Mouse (Mus musculus) CD4-positive, CD25-positive, alpha-beta regulatory T cell (primary cell): ENCODE results near the gene Lemd1. TPM values are rescaled to one million over a fixed set of nuclear protein-coding genes. Genes with fewer than 3 reads are reported as not detected.

Experiments used
- polyA plus RNA-seq: library from polyadenylated mRNA; unstranded; fragments of 100-300 nt; shearing (Covaris generic); gene quantifications from one replicate; pipeline ENCODE4 v1.2.1, GENCODE M21; 2017

Lemd1 gene
- not detected for polyA plus RNA-seq

GRCm38 (mm10) chr1:132191093-132191785 is at the start of gene Lemd1, which contains the start of gene AC124108.1:
Gene Lemd1, plus strand, starts transcription at chr1:132191431.
Gene AC124108.1, plus strand, starts transcription at chr1:132191457.

DNA sequence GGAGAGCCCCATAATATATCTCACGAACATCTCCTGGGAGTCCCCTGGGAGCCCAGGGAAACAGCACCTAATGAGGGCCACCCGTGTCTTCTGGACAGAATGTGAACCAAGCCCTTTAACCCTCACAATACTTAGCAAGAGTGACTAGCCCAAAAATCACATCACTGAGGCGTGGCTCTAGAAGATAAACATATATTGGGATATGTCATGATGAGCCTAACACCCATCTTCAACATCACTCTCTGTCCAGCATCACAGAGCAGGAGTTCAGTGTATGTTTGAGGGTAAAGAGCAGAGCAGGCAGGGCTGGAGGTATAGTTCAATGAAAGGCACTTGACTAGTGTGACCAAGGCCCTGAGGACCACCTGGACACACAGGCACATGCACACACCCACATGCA is 38.4 kb downstream of the Lemd1 start, which contains the start of gene Gm10188:
TSS of gene Gm10188 (minus strand) at position 101 of the 400 bp plus-strand sequence.

DNA sequence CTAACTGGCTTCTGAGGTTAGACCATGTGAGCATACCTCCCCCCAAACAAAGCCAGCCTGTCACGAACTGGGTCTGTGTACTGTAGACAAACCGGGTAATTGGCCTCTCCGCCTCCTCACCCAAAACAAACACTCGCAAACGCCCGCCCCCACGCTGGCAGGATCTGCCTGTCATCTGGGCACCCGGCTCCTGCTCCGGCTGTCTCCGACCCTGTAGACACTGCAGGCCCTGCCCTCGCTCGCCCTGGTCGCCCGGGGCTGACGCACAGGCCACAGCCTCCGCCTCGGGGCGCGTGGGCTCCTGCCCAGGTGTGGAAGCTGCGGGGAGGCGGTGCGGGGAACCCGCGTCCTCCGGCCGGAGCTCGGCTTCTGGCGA is 107.2 kb downstream of the Lemd1 start, which contains the start of gene Klhdc8a:
TSS of gene Klhdc8a (plus strand) at position 202 of the 376 bp plus-strand sequence.

Other genes starting within 250 kb of the Lemd1 start
- gene Slc45a3, start 228.5 kb upstream of the Lemd1 start, polyA plus RNA-seq = 0.81 TPM
- 109 TPM for gene Elk4, start 183.8 kb upstream of the Lemd1 start, polyA plus RNA-seq
- gene Mfsd4a, start 123.4 kb upstream of the Lemd1 start, polyA plus RNA-seq = 88.8 TPM
- not detected for gene Cdk18, start 51.7 kb upstream of the Lemd1 start, polyA plus RNA-seq
- not detected for gene AC124108.1, start within 50 bp of the Lemd1 start, polyA plus RNA-seq
- not detected for gene Gm10188, start 38.3 kb downstream of the Lemd1 start, polyA plus RNA-seq
- gene Klhdc8a, start 107.2 kb downstream of the Lemd1 start, polyA plus RNA-seq = not detected
- 3.8 TPM for gene Nuak2, start 124.7 kb downstream of the Lemd1 start, polyA plus RNA-seq
- gene Tmcc2, start 199.8 kb downstream of the Lemd1 start, polyA plus RNA-seq = 0.75 TPM
- 10.6 TPM for gene Dstyk, start 226.1 kb downstream of the Lemd1 start, polyA plus RNA-seq